Mouse (Mus musculus) gastrocnemius, postnatal 36 days (tissue): ENCODE measurements around the gene Tnnt3. TPM values are rescaled to one million over a fixed set of nuclear protein-coding genes. Genes with fewer than 3 reads are reported as not detected.

ENCODE experiments used
- DNase-seq, 2 experiments: peaks; one replicate each; pipeline ENCODE4 v3.0.0; 2022
- intact Hi-C: fragments of 180-260 bp; cut with DNase I; formaldehyde crosslinking; loops from one replicate; pipeline ENCODE4 v1.15.1; 2025
- total RNA-seq, 2 experiments: library from RNA; stranded (reverse); gene quantifications; 2 replicates each; pipeline ENCODE4 v1.2.3; 2021

Tnnt3 gene
- total RNA-seq, 2 experiments from 2014 or later = 32,612 to 32,921 TPM

GRCm38 (mm10) chr7:142558511-142559146, 60.0 kb downstream of the Tnnt3 start:
- DNase-seq = peak; percentile 55 to 73
- intact Hi-C loops = no loop called here

- DNase-seq = no peak
- intact Hi-C loops = no loop called here
These were observed 61.1 kb downstream of the Tnnt3 start for GRCm38 (mm10) chr7:142559651-142560175.

- intact Hi-C loops = no loop called here
- no peak for DNase-seq
These were observed 62.6 kb downstream of the Tnnt3 start for GRCm38 (mm10) chr7:142560942-142561855.

- intact Hi-C loops = no loop called here
- no peak for DNase-seq
These were observed 63.3 kb downstream of the Tnnt3 start for GRCm38 (mm10) chr7:142561856-142562404.

GRCm38 (mm10) chr7:142563168-142563567, 64.5 kb downstream of the Tnnt3 start:
- no peak for DNase-seq
- intact Hi-C loops = no loop called here

- intact Hi-C loops = no loop called here
- DNase-seq = no peak
These were observed 66.5 kb downstream of the Tnnt3 start for GRCm38 (mm10) chr7:142564955-142565643.

Other genes with a start within 250 kb of the Tnnt3 start
- not detected for gene Gm2431, start 240.5 kb upstream of the Tnnt3 start, total RNA-seq
- not detected for gene Gm4559, start 224.5 kb upstream of the Tnnt3 start, total RNA-seq
- gene Krtap5-1, start 201.7 kb upstream of the Tnnt3 start, total RNA-seq = not detected
- gene Krtap5-4, start 195.3 kb upstream of the Tnnt3 start, total RNA-seq = not detected
- 1 to 10 TPM; 2.8 to 6.8 TPM for gene Ifitm10, start 125.1 kb upstream of the Tnnt3 start, total RNA-seq
- 1 to 10 TPM; 3.9 to 9.2 TPM for gene Gm49369, start 116.2 kb upstream of the Tnnt3 start, total RNA-seq
- gene Ctsd, start 110.8 kb upstream of the Tnnt3 start, total RNA-seq = 100 to 1,000 TPM; 330 to 388 TPM
- not detected for gene Syt8, start 64.0 kb upstream of the Tnnt3 start, total RNA-seq
- over 10,000 TPM; 17,613 to 18,280 TPM for gene Tnni2, start 57.0 kb upstream of the Tnnt3 start, total RNA-seq
- 10 to 100 TPM; 37.2 to 75.3 TPM for gene Lsp1, start 38.0 kb upstream of the Tnnt3 start, total RNA-seq
- 1 to 10 TPM; 1.8 to 6.1 TPM for gene Mrpl23, start 33.9 kb downstream of the Tnnt3 start, total RNA-seq
- gene Igf2, start 168.0 kb downstream of the Tnnt3 start, total RNA-seq = 10 to 100 TPM; 87.0 to 98.1 TPM
- gene Gm49394, start 171.1 kb downstream of the Tnnt3 start, total RNA-seq = under 1 TPM in 1 of 2 experiments, not detected in 1; 0.17 TPM
- gene Ins2, start 244.5 kb downstream of the Tnnt3 start, total RNA-seq = not detected